Mouse (Mus musculus): ENCODE measurements around the gene Lztr1.

Lztr1 gene

GRCm38 (mm10) chr16:17508546-17509239 is at the start of gene Lztr1:
Gene Lztr1, plus strand, starts transcription at chr16:17508688.
- DNase-seq (ENCODE audit: low spot score), result peak; percentile 89

- peak; percentile 14 for DNase-seq (ENCODE audit: low spot score)
Measured at GRCm38 (mm10) chr16:17460254-17460653, 48.2 kb upstream of the Lztr1 start.

- no peak for DNase-seq (ENCODE audit: low spot score)
Measured at GRCm38 (mm10) chr16:17461596-17461995, 46.9 kb upstream of the Lztr1 start.

- DNase-seq (ENCODE audit: low spot score), result no peak
Measured at GRCm38 (mm10) chr16:17463184-17463583, 45.3 kb upstream of the Lztr1 start.

GRCm38 (mm10) chr16:17466875-17467663 is 41.4 kb upstream of the Lztr1 start:
- DNase-seq (ENCODE audit: low spot score), result no peak

- DNase-seq (ENCODE audit: low spot score), result no peak
Measured at GRCm38 (mm10) chr16:17472498-17472897, 36.0 kb upstream of the Lztr1 start.

GRCm38 (mm10) chr16:17474091-17474490 is 34.4 kb upstream of the Lztr1 start:
- peak; percentile 31 for DNase-seq (ENCODE audit: low spot score)

GRCm38 (mm10) chr16:17474761-17475160 is 33.7 kb upstream of the Lztr1 start:
- no peak for DNase-seq (ENCODE audit: low spot score)

- DNase-seq (ENCODE audit: low spot score), result no peak
Measured at GRCm38 (mm10) chr16:17475326-17475725, 33.2 kb upstream of the Lztr1 start.

GRCm38 (mm10) chr16:17478331-17478943 is 30.1 kb upstream of the Lztr1 start:
- no peak for DNase-seq (ENCODE audit: low spot score)

- no peak for DNase-seq (ENCODE audit: low spot score)
Measured at GRCm38 (mm10) chr16:17481465-17481864, 27.0 kb upstream of the Lztr1 start.

GRCm38 (mm10) chr16:17486505-17486904 is 22.0 kb upstream of the Lztr1 start:
- peak; percentile 36 for DNase-seq (ENCODE audit: low spot score)

- DNase-seq (ENCODE audit: low spot score), result no peak
Measured at GRCm38 (mm10) chr16:17488478-17489468, 19.7 kb upstream of the Lztr1 start.

- no peak for DNase-seq (ENCODE audit: low spot score)
Measured at GRCm38 (mm10) chr16:17489469-17490111, 18.9 kb upstream of the Lztr1 start, which contains the start of gene Aifm3. Gene Aifm3, plus strand, starts transcription at chr16:17489611.

- no peak for DNase-seq (ENCODE audit: low spot score)
Measured at GRCm38 (mm10) chr16:17491154-17491553, 17.3 kb upstream of the Lztr1 start.

GRCm38 (mm10) chr16:17491896-17492561 is 16.5 kb upstream of the Lztr1 start:
- no peak for DNase-seq (ENCODE audit: low spot score)

- DNase-seq (ENCODE audit: low spot score), result peak; percentile 52
Measured at GRCm38 (mm10) chr16:17496499-17497305, 11.8 kb upstream of the Lztr1 start.

- DNase-seq (ENCODE audit: low spot score), result no peak
Measured at GRCm38 (mm10) chr16:17499249-17499883, 9.1 kb upstream of the Lztr1 start.

GRCm38 (mm10) chr16:17502681-17503080 is 5.8 kb upstream of the Lztr1 start:
- no peak for DNase-seq (ENCODE audit: low spot score)
